ENCODE assay signal across 8 mouse cellular contexts in the genomic region with DNA sequence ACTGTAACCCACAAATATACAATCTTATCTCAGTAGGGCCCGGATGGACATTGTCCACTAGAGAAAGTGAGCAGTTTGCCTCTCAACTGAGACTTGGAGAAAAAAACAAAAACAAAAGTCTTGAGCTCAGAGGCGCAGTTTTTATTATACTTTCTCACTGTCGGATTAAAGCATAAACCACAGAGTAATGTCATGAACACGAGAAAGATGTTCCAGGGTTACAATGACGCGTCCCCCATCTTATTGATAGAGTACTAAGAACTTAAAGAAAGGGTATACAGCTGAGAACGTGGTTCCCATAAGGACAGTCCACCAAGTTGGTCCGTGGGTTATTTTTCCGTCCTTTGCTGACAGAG. TPM values are rescaled to one million over a fixed set of nuclear protein-coding genes. Genes with fewer than 3 reads are reported as not detected.
DNase-seq lines count a peak whose midpoint lies in the region; ATAC-seq and TF ChIP-seq lines count a peak whose summit lies in the region.

No protein-coding gene starts in this region.

- H3K4me3 ChIP-seq in lung, postnatal 0 days (ENCODE audit: low read depth, low read length): peak overlapping the region; percentile 99
- H3K4me3 ChIP-seq in embryonic facial prominence, embryonic 14.5 days (ENCODE audit: low read depth, low read length): peak overlapping the region; percentile 91
- H3K4me3 ChIP-seq in limb, embryonic 11.5 days (ENCODE audit: low read depth, low read length): peak overlapping the region; percentile 95

- ATAC-seq in lung, postnatal 0 days: no peak
- no peak for ATAC-seq in embryonic facial prominence, embryonic 14.5 days (ENCODE audit: low read depth)
- ATAC-seq in limb, embryonic 11.5 days (ENCODE audit: insufficient number of reproducible peaks, low FRiP score, low TSS enrichment, low read depth): no peak

- no peak for DNase-seq in lung, postnatal 0 days (ENCODE audit: low spot score)
- no peak for DNase-seq in lung, adult 18-20 months
- DNase-seq in embryonic facial prominence, embryonic 14.5 days (ENCODE audit: low spot score): no peak
- no peak for DNase-seq in limb, embryonic 11.5 days (ENCODE audit: low spot score)
- DNase-seq in retina, postnatal 1 day: peak; percentile 22
- no peak for DNase-seq in cerebellum, adult 8-10 months
- no peak for DNase-seq in urinary bladder, postnatal 14 days (ENCODE audit: low spot score)
- DNase-seq in left cerebral cortex, adult 11 months (ENCODE audit: low spot score): no peak

- H3K4me2 ChIP-seq in lung, postnatal 0 days (replicated peaks; ENCODE audit: low read depth, low read length): peak overlapping the region; percentile 96
- peak overlapping the region; percentile 70 for H3K4me2 ChIP-seq in embryonic facial prominence, embryonic 14.5 days (ENCODE audit: low read depth, low read length)
- peak overlapping the region; percentile 78 for H3K4me2 ChIP-seq in limb, embryonic 11.5 days (ENCODE audit: low read depth, severe bottlenecking)

- H3K27me3 ChIP-seq in lung, postnatal 0 days (replicated peaks; ENCODE audit: insufficient read depth, low read length): no peaks in the 10 kb centered on the region
- no peaks in the 10 kb centered on the region for H3K27me3 ChIP-seq in embryonic facial prominence, embryonic 14.5 days (replicated peaks; ENCODE audit: control insufficient read depth, insufficient read depth, low read length)
- no peaks in the 10 kb centered on the region for H3K27me3 ChIP-seq in limb, embryonic 11.5 days (ENCODE audit: control insufficient read depth, insufficient read depth, low read length)

- H3K4me1 ChIP-seq in lung, postnatal 0 days (ENCODE audit: insufficient read depth, low read depth, low read length): no peaks in the 10 kb centered on the region
- no peaks in the 10 kb centered on the region for H3K4me1 ChIP-seq in embryonic facial prominence, embryonic 14.5 days (ENCODE audit: control insufficient read depth, insufficient read depth, low read length)
- 0 out of 2 replicates have a peak, but pooled peaks cover 4% of the 10 kb centered on the region for H3K4me1 ChIP-seq in limb, embryonic 11.5 days (ENCODE audit: control insufficient read depth, insufficient read depth, low read length)

- H3K9me3 ChIP-seq in lung, postnatal 0 days (ENCODE audit: low read length): no peaks in the 10 kb centered on the region
- no peaks in the 10 kb centered on the region for H3K9me3 ChIP-seq in embryonic facial prominence, embryonic 14.5 days (ENCODE audit: control insufficient read depth, low read length)
- no peaks in the 10 kb centered on the region for H3K9me3 ChIP-seq in limb, embryonic 11.5 days (ENCODE audit: control insufficient read depth, low read length)

- H3K36me3 ChIP-seq in lung, postnatal 0 days (ENCODE audit: insufficient read depth, low read length): no peaks in the 10 kb centered on the region
- no peaks in the 10 kb centered on the region for H3K36me3 ChIP-seq in embryonic facial prominence, embryonic 14.5 days (ENCODE audit: control insufficient read depth, insufficient read depth, low read length)
- H3K36me3 ChIP-seq in limb, embryonic 11.5 days (ENCODE audit: control insufficient read depth, insufficient read depth, low read length): no peaks in the 10 kb centered on the region

- peak overlapping the region; percentile 99 for H3K27ac ChIP-seq in lung, postnatal 0 days (ENCODE audit: low read length)
- H3K27ac ChIP-seq in embryonic facial prominence, embryonic 14.5 days (replicated peaks; ENCODE audit: low read depth, low read length): no peak overlapping the region
- H3K27ac ChIP-seq in limb, embryonic 11.5 days (replicated peaks; ENCODE audit: low read depth, low read length): no peak overlapping the region

- 1% methylated on average over 9 of the region's 9 CpGs for WGBS in lung, postnatal 0 days
- 4% methylated on average over 9 of the region's 9 CpGs for WGBS in embryonic facial prominence, embryonic 14.5 days
- WGBS in limb, embryonic 11.5 days: 4% methylated on average over 9 of the region's 9 CpGs

- TF ChIP-seq EP300 in lung, postnatal 0 days (IDR thresholded peaks at IDR 0.05): no peak

- peak overlapping the region; percentile 88 for H3K9ac ChIP-seq in lung, postnatal 0 days (replicated peaks; ENCODE audit: low read depth)
- H3K9ac ChIP-seq in embryonic facial prominence, embryonic 14.5 days (ENCODE audit: low read depth, low read length): peak overlapping the region; percentile 91
- H3K9ac ChIP-seq in limb, embryonic 11.5 days (ENCODE audit: low read length): peak overlapping the region; percentile 90

- no peak for TF ChIP-seq CTCF in lung, postnatal 0 days (IDR thresholded peaks at IDR 0.05)

RNA-seq across cellular contexts. Expression of a gene that starts 1.1 kb away (rescaled TPM):
- 55.8 and 62.6 TPM in 2 replicates for polyA plus RNA-seq in lung, postnatal 0 days (2015; fragmentation: Nextera tagmentation; extraction: Ambion mirVana)
- 55.3 and 56.8 TPM in 2 replicates for polyA plus RNA-seq in embryonic facial prominence, embryonic 14.5 days (2014; fragmentation: Nextera tagmentation; extraction: Ambion mirVana)
- polyA plus RNA-seq in limb, embryonic 11.5 days (2014; fragmentation: Nextera tagmentation; extraction: Ambion mirVana): 47.9 and 54.0 TPM in 2 replicates

RNA-seq across cellular contexts. Expression of a gene that starts 57.2 kb away (rescaled TPM):
- not detected in 2 replicates for polyA plus RNA-seq in lung, postnatal 0 days (2015; fragmentation: Nextera tagmentation; extraction: Ambion mirVana)
- 2.5 and 5.2 TPM in 2 replicates for polyA plus RNA-seq in embryonic facial prominence, embryonic 14.5 days (2014; fragmentation: Nextera tagmentation; extraction: Ambion mirVana)
- 2.4 and 5.0 TPM in 2 replicates for polyA plus RNA-seq in limb, embryonic 11.5 days (2014; fragmentation: Nextera tagmentation; extraction: Ambion mirVana)
